Mouse (Mus musculus) left cerebral cortex, adult 9 months (tissue): ENCODE results near the gene Izumo1.
"Not testable (repeated sequence)": the region's sequence is repeated elsewhere in the genome, so short reads cannot be mapped to it uniquely, and the experiment has no call there.

Source experiments
- DNase-seq, 2 experiments: peaks; one replicate each; pipeline ENCODE4 v3.0.0; 2022; ENCODE audit warnings: low spot score in 2 of 2

Izumo1 gene

GRCm38 (mm10) chr7:45642503-45643255 lies 21.1 kb downstream of the Izumo1 start:
- DNase-seq, result no peak

GRCm38 (mm10) chr7:45643441-45644178 lies 22.0 kb downstream of the Izumo1 start:
- peak; percentile 95 to 96 for DNase-seq

GRCm38 (mm10) chr7:45644183-45644582 lies 22.6 kb downstream of the Izumo1 start:
- peak; percentile 71 to 81 for DNase-seq

GRCm38 (mm10) chr7:45644872-45645590 lies 23.4 kb downstream of the Izumo1 start:
- no peak for DNase-seq

- no peak for DNase-seq
Measured at GRCm38 (mm10) chr7:45645591-45645971, 24.0 kb downstream of the Izumo1 start.

DNA sequence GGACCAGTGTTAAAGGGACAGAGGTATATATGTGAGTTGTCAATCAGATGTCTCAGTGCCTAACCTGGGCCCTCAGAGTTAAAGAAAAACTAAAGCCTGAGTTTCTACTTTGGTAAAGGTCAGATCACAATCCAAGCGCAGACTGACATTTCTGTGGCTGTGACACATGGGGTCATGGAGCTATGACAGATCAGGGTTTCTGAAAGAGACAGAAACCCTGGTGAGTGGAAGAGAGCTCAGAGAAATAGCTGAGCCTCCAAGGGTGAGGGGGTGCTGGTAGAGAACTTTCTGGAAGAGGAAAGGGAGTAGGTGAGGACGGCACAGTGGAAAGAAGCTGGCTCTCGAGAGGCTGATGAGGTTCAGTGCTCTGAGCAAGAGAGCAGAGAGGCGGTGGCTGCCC lies 25.1 kb downstream of the Izumo1 start:
- no peak for DNase-seq

DNA sequence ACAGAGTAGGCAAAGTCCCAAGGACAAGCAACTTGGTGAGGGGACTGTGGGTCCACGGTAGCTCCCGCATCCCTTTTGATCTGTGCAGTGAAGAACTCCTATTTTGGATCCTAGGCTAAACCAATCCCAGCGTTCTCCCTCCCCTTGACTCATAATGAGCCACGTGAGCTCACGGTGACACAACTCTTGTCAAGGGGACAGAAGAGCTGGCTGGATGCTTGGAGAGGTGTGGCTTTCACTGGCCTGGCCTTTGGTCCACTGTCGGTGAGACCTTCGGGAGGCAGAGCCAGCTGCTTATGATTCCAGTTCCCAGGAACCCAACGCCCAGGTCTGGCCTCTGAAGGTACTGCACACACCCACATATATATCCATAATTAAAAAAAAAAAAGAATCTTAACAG lies 27.7 kb downstream of the Izumo1 start:
- no peak for DNase-seq

DNA sequence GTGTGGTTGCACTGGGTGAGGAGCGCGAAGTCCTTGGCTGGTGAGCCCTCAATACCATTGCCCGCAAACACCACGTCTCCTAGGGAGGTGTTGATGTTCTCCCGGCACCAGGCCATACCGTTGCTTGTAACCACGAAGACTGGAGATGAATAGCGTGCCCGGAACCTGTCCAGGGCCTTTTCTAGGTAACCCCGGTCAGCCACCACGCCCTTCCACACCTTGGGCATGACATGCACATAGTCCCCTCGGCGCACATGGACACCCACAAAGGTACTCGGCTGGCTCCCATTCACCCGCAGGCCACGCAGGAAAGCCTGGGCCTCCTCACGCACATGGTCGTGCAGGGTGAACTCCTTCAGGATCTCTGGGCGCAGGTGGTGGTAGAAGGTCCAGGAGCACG lies 28.9 kb downstream of the Izumo1 start:
- DNase-seq, result not testable (repeated sequence)

- DNase-seq, result no peak
Measured at GRCm38 (mm10) chr7:45654424-45655047, 32.9 kb downstream of the Izumo1 start.

DNA sequence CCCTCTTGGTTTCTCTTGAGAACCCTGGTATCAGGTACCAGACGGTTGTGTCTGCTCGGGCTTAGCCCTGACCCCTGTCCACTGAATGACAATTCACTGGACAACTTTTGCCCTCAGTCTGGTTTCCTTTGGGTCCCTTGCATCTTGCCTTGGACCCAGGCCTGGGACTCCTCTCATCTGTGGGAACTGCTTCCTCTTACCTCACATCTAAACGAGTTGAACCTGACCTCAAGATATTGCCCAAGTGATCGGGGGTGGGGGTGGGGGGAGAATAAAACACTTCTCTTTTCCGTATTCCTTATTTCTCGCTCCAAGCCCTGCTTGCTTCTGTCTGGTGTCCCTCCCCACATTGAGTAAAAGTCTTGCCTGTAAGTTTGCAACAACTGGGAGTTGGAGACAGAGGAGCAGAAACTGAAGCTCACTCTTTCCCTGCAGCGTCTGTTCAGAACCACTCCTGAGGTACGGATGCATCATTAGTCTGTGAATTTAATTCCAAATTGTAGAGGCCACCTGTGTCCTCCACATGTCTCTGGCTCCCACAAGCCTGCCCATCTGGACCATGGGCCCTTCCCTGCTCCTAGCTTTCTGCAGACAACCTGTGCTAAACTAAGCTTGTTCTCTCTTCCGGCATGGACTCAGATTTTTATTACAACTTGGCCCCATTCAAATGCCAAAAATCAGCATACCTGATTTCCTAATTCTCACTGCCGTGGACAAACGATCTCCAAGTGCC lies 39.3 kb downstream of the Izumo1 start:
- DNase-seq, result no peak

- not testable (repeated sequence) for DNase-seq
Measured at GRCm38 (mm10) chr7:45661702-45662101, 40.1 kb downstream of the Izumo1 start.

DNA sequence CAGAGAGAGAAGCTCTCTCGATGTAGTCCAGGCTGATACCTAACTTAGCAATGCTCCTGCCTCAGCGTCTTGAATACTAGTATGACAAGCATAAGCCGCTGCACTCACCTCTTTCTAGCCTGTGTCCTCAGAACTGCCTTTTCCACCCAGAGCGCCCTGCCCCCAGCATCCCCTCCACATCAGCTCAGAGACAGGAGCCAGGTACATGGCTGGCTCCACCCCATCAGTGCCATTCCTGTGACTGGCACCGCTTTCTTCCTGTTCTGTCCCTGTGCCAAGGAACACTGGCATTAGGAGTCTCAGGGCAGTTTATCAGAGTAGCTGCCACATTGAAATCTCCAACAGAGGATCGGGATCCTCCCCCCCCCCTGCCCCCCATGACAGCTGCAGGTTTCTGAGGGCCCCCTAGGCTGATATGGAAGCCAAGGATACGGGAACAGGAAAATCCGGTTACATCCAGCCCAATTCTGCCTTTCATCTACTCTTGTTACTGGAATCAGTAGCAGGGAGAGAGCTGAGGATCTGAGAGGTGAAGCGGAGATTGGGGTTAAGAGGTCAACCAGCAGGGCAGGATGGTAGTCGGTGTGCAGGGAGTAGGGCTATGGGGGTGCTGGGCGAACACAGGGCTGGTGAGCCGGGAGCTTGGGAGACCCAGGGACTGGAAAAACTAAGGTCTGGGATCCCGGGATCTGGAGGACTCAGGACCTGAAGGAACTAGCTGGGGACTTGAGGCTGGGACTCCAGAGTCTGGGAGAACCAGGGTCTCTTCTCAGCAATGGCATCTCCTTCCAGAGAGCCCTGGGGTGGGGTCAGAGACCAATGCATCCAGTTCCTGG lies 43.9 kb downstream of the Izumo1 start:
- DNase-seq, result no peak

DNA sequence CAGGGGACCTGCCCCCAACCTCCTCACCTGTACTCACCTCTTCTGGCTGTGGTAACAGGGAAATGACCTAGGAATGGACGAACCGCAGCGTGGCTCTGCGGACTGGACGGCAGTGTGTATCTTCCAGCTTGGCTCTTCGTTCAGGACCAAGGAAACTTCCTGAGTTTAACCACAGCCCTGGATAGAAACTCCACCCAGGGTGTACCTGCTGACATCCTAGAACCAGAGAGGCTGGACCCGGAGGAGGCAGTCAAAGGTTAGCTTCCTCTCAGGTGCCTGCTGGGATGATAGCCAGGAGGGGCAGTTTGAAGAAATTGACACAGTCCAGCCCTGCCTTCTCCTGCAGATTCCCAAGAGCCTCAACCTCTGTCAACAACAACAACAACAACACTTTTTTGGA lies 44.5 kb downstream of the Izumo1 start, which contains the start of gene Fut2:
Gene Fut2, minus strand, starts transcription at position 234 of the 400 bp plus-strand sequence.
- DNase-seq, result no peak

DNA sequence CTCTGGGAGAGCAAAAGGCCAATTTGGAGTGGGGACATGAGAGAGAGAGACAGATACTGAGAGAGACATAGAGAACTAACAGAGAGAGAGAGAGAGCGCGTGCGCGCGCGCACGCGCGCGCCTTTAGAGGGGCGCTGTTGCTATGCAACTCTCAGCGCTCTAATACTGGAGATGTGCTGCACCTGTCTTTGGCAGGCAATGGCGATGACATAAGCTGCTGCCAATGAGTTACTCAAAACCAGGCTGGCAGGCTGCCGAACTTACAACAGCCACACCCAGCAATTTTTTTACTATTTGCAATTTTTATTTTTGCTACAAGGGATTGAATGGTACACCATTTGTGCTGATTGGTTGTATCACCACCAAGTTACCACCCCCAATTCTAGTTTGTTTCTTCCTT lies 46.1 kb downstream of the Izumo1 start:
- DNase-seq, result no peak

GRCm38 (mm10) chr7:45668921-45669320 lies 47.3 kb downstream of the Izumo1 start:
- DNase-seq, result no peak

- DNase-seq, result no peak
Measured at GRCm38 (mm10) chr7:45677627-45678295, 56.1 kb downstream of the Izumo1 start.
